Mouse (Mus musculus): ENCODE results near the gene Tnnt2. TPM values are rescaled to one million over a fixed set of nuclear protein-coding genes. Genes with fewer than 3 reads are reported as not detected.

Tnnt2 gene
- polyA plus RNA-seq, 2 experiments = 0.19 to 0.68 TPM

- Histone ChIP-seq H3K9me3 (ENCODE audit: control insufficient read depth, low read length) (no peaks in the 10 kb centered on the region), H3K27ac (no peak overlapping the region), H3K9ac (replicated peaks) (no peak overlapping the region), H3K27me3 (ENCODE audit: control insufficient read depth, insufficient read depth, low read length) (no peaks in the 10 kb centered on the region), H3K36me3 (replicated peaks; ENCODE audit: control insufficient read depth, insufficient read depth, low read depth) (no peaks in the 10 kb centered on the region), H3K4me3 (ENCODE audit: insufficient read depth in 1 of 2, low read depth in 2 of 2, low read length in 2 of 2) (no peak overlapping the region), H3K4me2 (ENCODE audit: low read depth) (no peak overlapping the region), H3K4me1 (replicated peaks; ENCODE audit: control insufficient read depth in 2 of 2, insufficient read depth in 2 of 2, low read length in 1 of 2) (peaks cover 0 to 17% of the 10 kb centered on the region in 2 experiments; a peak in 2 of 4 replicates)
- no peak for DNase-seq (ENCODE audit: low read depth in 3 of 3, low spot score in 3 of 3)
- 25% methylated on average over 8 of the region's 8 CpGs for WGBS (ENCODE audit: insufficient replicate concordance)
- TF ChIP-seq EP300 (IDR thresholded peaks at IDR 0.05; ENCODE audit: low read depth) (no peak), CTCF (IDR thresholded peaks at IDR 0.05; ENCODE audit: low read depth) (no peak)
- ATAC-seq (ENCODE audit: insufficient read depth) = no peak
Observed at GRCm38 (mm10) chr1:135799109-135799627, 37.0 kb upstream of the Tnnt2 start.

DNA sequence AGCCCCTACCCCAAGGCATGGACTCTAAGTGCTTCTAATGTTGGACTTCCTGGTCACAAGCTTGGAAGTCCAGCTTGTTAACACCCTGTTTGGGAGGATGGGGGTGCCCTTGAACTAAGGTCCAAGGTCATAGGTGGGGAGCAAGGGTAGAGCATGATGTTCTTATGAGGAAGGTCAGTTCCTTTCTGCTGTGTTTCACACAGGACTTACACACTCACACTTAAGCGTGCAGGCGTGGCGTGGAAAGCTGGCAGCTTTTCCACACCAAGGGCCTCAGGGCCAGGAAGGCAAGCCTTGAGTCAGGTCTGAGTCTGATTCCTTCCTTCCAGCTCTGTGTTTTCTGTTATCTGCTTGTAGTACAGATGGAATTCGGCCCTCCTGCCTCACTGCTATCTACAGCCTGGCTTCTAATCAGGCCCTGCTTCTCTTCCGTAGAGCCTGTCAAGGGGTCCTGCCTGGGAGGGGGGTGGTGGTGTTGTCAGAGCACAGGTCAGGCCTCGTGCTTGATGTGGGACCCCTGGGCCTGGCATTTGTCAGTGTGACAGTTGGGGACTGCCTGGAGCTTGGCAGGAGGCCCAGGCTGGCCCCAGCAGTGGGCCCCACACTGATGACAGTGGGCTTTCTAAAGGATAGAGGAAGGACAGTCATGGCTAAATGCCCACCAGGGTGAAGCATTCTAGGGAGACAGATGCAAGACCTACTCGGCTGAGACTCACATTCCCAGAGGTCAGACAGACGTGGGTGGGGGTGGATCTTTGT lies 35.8 kb upstream of the Tnnt2 start:
- DNase-seq (ENCODE audit: low read depth in 3 of 3, low spot score in 3 of 3) = no peak
- H3K9ac ChIP-seq (replicated peaks) = no peak overlapping the region
- ATAC-seq (ENCODE audit: insufficient read depth) = peak; percentile 18; the same call in 1 of the 2 replicates

DNA sequence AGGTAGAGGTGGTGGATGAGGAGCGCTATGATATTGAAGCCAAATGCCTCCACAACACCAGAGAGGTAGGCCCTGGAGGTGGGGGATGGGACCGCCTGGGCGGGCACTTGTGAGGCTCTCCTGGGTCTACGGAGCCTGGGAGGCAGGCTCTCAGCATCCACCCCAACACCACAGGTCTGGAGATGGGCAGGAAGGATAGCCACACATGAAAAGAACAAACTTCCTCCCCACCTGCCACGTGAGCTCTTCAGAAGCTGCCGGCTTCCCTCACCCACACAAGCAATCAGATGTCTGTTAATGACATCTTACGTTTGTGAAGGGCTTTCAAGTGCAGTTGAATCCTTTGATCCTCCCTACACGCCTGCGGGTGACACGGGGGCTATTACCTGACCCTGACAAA lies 28.6 kb upstream of the Tnnt2 start:
- Histone ChIP-seq H3K27me3 (ENCODE audit: control insufficient read depth, insufficient read depth, low read length) (no peaks in the 10 kb centered on the region), H3K9ac (replicated peaks) (no peak overlapping the region), H3K4me2 (ENCODE audit: low read depth) (no peak overlapping the region), H3K27ac (no peak overlapping the region), H3K4me1 (replicated peaks; ENCODE audit: control insufficient read depth in 2 of 2, insufficient read depth in 2 of 2, low read length in 1 of 2) (0 out of 4 replicates have a peak, but pooled peaks cover 0 to 3% of the 10 kb centered on the region in 2 experiments), H3K4me3 (ENCODE audit: insufficient read depth in 1 of 2, low read depth in 2 of 2, low read length in 2 of 2) (no peak overlapping the region), H3K9me3 (ENCODE audit: control insufficient read depth, low read length) (no peaks in the 10 kb centered on the region), H3K36me3 (replicated peaks; ENCODE audit: control insufficient read depth, insufficient read depth, low read depth) (no peaks in the 10 kb centered on the region)
- no peak for ATAC-seq (ENCODE audit: insufficient read depth)
- 45% methylated on average over 10 of the region's 10 CpGs for WGBS (ENCODE audit: insufficient replicate concordance)
- DNase-seq (ENCODE audit: low read depth in 3 of 3, low spot score in 3 of 3) = no peak
- no peak for TF ChIP-seq CTCF (IDR thresholded peaks at IDR 0.05; ENCODE audit: low read depth)
- TF ChIP-seq EP300 (IDR thresholded peaks at IDR 0.05; ENCODE audit: low read depth) = no peak

More for the DNA sequence above, 35.8 kb upstream of the Tnnt2 start:
- Histone ChIP-seq H3K9me3 (ENCODE audit: control insufficient read depth, low read length) (no peaks in the 10 kb centered on the region), H3K27ac (no peak overlapping the region), H3K36me3 (replicated peaks; ENCODE audit: control insufficient read depth, insufficient read depth, low read depth) (no peaks in the 10 kb centered on the region), H3K4me1 (replicated peaks; ENCODE audit: control insufficient read depth in 2 of 2, insufficient read depth in 2 of 2, low read length in 1 of 2) (peaks cover 0 to 12% of the 10 kb centered on the region in 2 experiments; a peak in 2 of 4 replicates), H3K4me3 (ENCODE audit: insufficient read depth in 1 of 2, low read depth in 2 of 2, low read length in 2 of 2) (no peak overlapping the region), H3K27me3 (ENCODE audit: control insufficient read depth, insufficient read depth, low read length) (no peaks in the 10 kb centered on the region), H3K4me2 (ENCODE audit: low read depth) (no peak overlapping the region)
- TF ChIP-seq EP300 (IDR thresholded peaks at IDR 0.05; ENCODE audit: low read depth) = no peak
- no peak for TF ChIP-seq CTCF (IDR thresholded peaks at IDR 0.05; ENCODE audit: low read depth)
- WGBS (ENCODE audit: insufficient replicate concordance) = 22% methylated on average over 8 of the region's 8 CpGs

GRCm38 (mm10) chr1:135810180-135810579 lies 26.0 kb upstream of the Tnnt2 start:
- DNase-seq (ENCODE audit: low read depth in 3 of 3, low spot score in 3 of 3) = no peak
- Histone ChIP-seq H3K9me3 (ENCODE audit: control insufficient read depth, low read length) (no peaks in the 10 kb centered on the region), H3K36me3 (replicated peaks; ENCODE audit: control insufficient read depth, insufficient read depth, low read depth) (no peaks in the 10 kb centered on the region), H3K27ac (no peak overlapping the region), H3K9ac (replicated peaks) (no peak overlapping the region), H3K27me3 (ENCODE audit: control insufficient read depth, insufficient read depth, low read length) (no peaks in the 10 kb centered on the region), H3K4me3 (ENCODE audit: insufficient read depth in 1 of 2, low read depth in 2 of 2, low read length in 2 of 2) (no peak overlapping the region), H3K4me2 (ENCODE audit: low read depth) (no peak overlapping the region), H3K4me1 (replicated peaks; ENCODE audit: control insufficient read depth in 2 of 2, insufficient read depth in 2 of 2, low read length in 1 of 2) (0 out of 4 replicates have a peak, but pooled peaks cover 0 to 3% of the 10 kb centered on the region in 2 experiments)
- no peak for TF ChIP-seq EP300 (IDR thresholded peaks at IDR 0.05; ENCODE audit: low read depth)
- TF ChIP-seq CTCF (IDR thresholded peaks at IDR 0.05; ENCODE audit: low read depth) = no peak
- no peak for ATAC-seq (ENCODE audit: insufficient read depth)
- WGBS (ENCODE audit: insufficient replicate concordance) = 61% methylated on average over 2 of the region's 2 CpGs

- no peak overlapping the region for H3K4me2 ChIP-seq (ENCODE audit: low read depth)
- no peak for ATAC-seq (ENCODE audit: insufficient read depth)
- TF ChIP-seq EP300 (IDR thresholded peaks at IDR 0.05; ENCODE audit: low read depth) = no peak
- TF ChIP-seq CTCF (IDR thresholded peaks at IDR 0.05; ENCODE audit: low read depth) = peak; percentile 99
Observed at GRCm38 (mm10) chr1:135811016-135811646, 25.0 kb upstream of the Tnnt2 start.

More at GRCm38 (mm10) chr1:135811016-135811646, 25.0 kb upstream of the Tnnt2 start:
- peak in 2 of 3 experiments; percentile 26 to 45 for DNase-seq (ENCODE audit: low read depth in 3 of 3, low spot score in 3 of 3)
- Histone ChIP-seq H3K4me1 (replicated peaks; ENCODE audit: control insufficient read depth in 2 of 2, insufficient read depth in 2 of 2, low read length in 1 of 2) (0 out of 4 replicates have a peak, but pooled peaks cover 0 to 3% of the 10 kb centered on the region in 2 experiments), H3K9me3 (ENCODE audit: control insufficient read depth, low read length) (no peaks in the 10 kb centered on the region), H3K9ac (replicated peaks) (no peak overlapping the region), H3K27ac (no peak overlapping the region), H3K4me3 (ENCODE audit: insufficient read depth in 1 of 2, low read depth in 2 of 2, low read length in 2 of 2) (no peak overlapping the region), H3K36me3 (replicated peaks; ENCODE audit: control insufficient read depth, insufficient read depth, low read depth) (no peaks in the 10 kb centered on the region), H3K27me3 (ENCODE audit: control insufficient read depth, insufficient read depth, low read length) (peaks cover 2% of the 10 kb centered on the region; the same call in 1 of the 2 replicates)
- WGBS (ENCODE audit: insufficient replicate concordance) = 26% methylated on average over 7 of the region's 7 CpGs
